Mouse (Mus musculus): Measurements from ENCODE around the gene Ppfia3.

DNA sequence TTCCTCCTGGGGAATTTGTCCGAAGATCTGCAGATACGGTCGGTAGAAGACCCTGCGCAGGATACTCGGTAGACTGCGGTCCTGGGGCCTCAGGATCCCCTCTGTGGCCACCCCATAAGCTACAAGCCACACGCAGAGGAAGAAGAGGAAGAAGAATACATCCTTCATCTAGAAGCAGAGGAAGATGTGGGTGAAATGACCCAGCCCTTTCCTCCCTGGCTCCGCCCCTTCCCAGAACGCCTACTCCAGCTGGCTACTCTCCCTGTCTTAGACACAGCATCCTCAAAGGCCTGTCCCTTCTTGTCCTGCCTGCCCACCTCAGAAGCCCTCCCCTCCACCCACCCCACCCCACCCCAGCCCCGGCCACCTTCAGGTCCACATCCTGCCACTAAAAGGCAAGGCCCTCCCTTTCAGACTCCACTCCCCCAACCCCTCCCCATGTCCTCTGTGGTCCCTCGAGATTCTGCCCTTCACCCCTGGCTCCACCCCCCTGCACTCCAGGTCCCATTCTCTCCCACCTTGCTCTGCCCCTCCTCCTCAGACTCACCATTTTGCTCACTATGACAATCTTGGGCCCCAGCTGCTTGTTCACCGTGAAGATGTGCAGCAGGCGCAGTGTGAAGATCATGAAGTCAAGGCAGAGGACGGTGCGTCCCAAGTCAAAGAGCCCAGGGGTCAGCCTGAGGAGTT is 58.1 kb downstream of the Ppfia3 start:
- TF ChIP-seq CTCF (IDR thresholded peaks at IDR 0.05; ENCODE audit: control insufficient read depth, insufficient read depth, low read length) (no peak), POLR2A (IDR thresholded peaks at IDR 0.05; ENCODE audit: borderline replicate concordance, control insufficient read depth, low read depth, low read length) (no peak)

All from bone marrow, adult 2 months (tissue).